Mouse (Mus musculus) heart, embryonic 12.5 days (tissue): ENCODE measurements around the gene Pds5b. TPM values are rescaled to one million over a fixed set of nuclear protein-coding genes. Genes with fewer than 3 reads are reported as not detected.
"Not testable (repeated sequence)": the region's sequence is repeated elsewhere in the genome, so short reads cannot be mapped to it uniquely, and the experiment has no call there.

ENCODE experiments used
- ATAC-seq: fragments of 200-750 bp; cut with Nextera tagmentation; 2 replicates; pipeline ENCODE4 v1.8.0; 2017; ENCODE audit warnings: moderate TSS enrichment, moderate library complexity; ENCODE audit not compliant: insufficient number of reproducible peaks, low FRiP score
- H3K27ac ChIP-seq: fragments of 300-500 bp; sonication (generic); 2 replicates; pipeline ENCODE4 v1.5.1; 2016; ENCODE audit warnings: mild to moderate bottlenecking, moderate library complexity; ENCODE audit not compliant: poor library complexity, severe bottlenecking
- H3K27me3 ChIP-seq: fragments of 300-500 bp; sonication (generic); replicated peaks from 2 replicates; pipeline ENCODE4 v1.6.1; 2016; ENCODE audit warnings: mild to moderate bottlenecking, moderate library complexity
- H3K36me3 ChIP-seq: fragments of 300-500 bp; sonication (generic); 2 replicates; pipeline ENCODE4 v1.6.1; 2016; ENCODE audit warnings: mild to moderate bottlenecking, moderate library complexity
- H3K4me1 ChIP-seq: fragments of 300-500 bp; sonication (generic); replicated peaks from 2 replicates; pipeline ENCODE4 v1.6.1; 2016; ENCODE audit warnings: mild to moderate bottlenecking
- H3K4me2 ChIP-seq: fragments of 300-500 bp; sonication (generic); 2 replicates; pipeline ENCODE4 v1.6.1; 2016; ENCODE audit warnings: mild to moderate bottlenecking, moderate library complexity
- H3K4me3 ChIP-seq: fragments of 300-500 bp; sonication (generic); 2 replicates; pipeline ENCODE4 v1.5.1; 2016; ENCODE audit warnings: mild to moderate bottlenecking
- H3K9ac ChIP-seq: fragments of 300-500 bp; sonication (generic); 2 replicates; pipeline ENCODE4 v1.6.1; 2016; ENCODE audit warnings: mild to moderate bottlenecking, moderate library complexity
- H3K9me3 ChIP-seq: fragments of 300-500 bp; sonication (generic); replicated peaks from 2 replicates; pipeline ENCODE4 v1.6.1; 2016; ENCODE audit warnings: mild to moderate bottlenecking, moderate library complexity
- WGBS: fragments of 180-500 bp; shearing (Covaris S2); methylation state at CpG from one replicate; pipeline ENCODE4 v1.1.7; 2016; 5-methylcytosine and 5-hydroxymethylcytosine counted together
- polyA plus RNA-seq: library from polyadenylated mRNA; unstranded; fragments of >200 nt; fragmentation: Nextera tagmentation; extraction: Ambion mirVana; gene quantifications from 2 replicates; pipeline ENCODE4 v1.2.1, GENCODE M21; 2016

The Pds5b gene
- 25.6 and 27.1 TPM in 2 replicates for polyA plus RNA-seq

DNA sequence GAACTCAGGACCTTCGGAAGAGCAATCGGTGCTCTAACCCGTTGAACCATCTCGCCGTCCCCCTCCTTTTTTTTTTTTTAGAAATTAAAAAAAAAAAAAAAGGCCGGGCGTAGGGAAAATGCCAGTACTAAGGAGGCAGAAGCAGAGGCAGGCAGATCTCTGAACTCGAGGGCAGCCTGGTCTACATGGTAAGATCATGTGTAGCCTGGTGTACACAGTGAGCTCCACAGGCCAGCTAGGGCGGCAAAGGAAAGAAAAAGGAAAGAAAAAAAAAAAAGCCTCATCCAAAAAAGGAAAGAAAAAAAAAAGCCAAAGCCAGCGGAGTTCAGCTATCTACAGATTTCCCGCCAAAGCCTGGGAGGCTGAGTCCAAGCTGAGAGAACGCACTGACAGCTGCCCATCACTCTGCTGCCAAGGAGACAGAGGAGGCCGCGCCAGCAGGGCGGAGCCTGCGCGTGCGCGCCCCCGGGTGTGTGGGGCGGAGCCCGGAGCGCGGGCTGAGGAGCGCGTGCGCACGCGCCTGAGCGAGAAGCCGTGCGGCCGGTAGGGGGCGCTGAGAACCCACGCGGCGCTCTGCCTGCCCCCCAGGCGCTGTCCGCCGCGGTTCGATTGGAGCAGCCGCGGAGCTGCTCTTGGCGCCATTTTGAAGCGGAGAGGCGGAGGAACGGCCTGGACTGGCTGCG is at the start of gene Pds5b:
TSS of gene Pds5b (plus strand) at position 587 of the 683 bp plus-strand sequence.
- Histone ChIP-seq H3K4me3 (peak within 1 kb of the TSS; percentile 89), H3K27me3 (no peaks in the 10 kb centered on the region), H3K27ac (peak within 1 kb of the TSS; percentile 92), H3K9ac (peak within 1 kb of the TSS; percentile 95), H3K4me2 (peak within 1 kb of the TSS; percentile 78), H3K4me1 (peaks cover 7% of the 10 kb centered on the region; the same call in 1 of the 2 replicates), H3K36me3 (no peaks in the 10 kb centered on the region), H3K9me3 (no peaks in the 10 kb centered on the region)
- 14% methylated on average over 49 of the region's 49 CpGs for WGBS
- ATAC-seq: peak; percentile 96

DNA sequence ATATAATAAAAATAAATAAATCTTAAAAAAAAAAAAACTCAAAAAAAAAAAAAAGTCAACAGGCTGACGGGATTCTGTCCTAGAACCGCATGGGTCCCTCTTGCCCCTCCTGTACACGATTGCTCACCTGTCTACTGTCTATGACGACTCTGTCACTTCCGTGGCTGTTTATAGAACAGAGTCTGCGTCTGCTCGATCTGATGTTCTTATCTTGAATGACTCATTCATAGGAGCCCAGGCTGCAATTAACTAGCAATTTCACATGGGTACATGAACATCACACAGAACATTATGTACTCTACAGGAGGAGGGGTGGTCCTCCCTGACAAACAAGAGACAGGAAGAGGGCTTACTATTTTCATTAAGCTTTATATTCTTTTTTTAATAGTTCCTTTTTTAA is 48.0 kb upstream of the Pds5b start:
- no peak for ATAC-seq
- WGBS: 42% methylated on average over 7 of the region's 7 CpGs
- H3K9me3 ChIP-seq: no peaks in the 10 kb centered on the region
- H3K27me3 ChIP-seq: no peaks in the 10 kb centered on the region
- H3K4me2 ChIP-seq: no peak overlapping the region
- peaks cover 14% of the 10 kb centered on the region for H3K4me1 ChIP-seq
- no peak overlapping the region for H3K9ac ChIP-seq
- H3K36me3 ChIP-seq: peaks cover 17% of the 10 kb centered on the region
- H3K4me3 ChIP-seq: no peak overlapping the region
- H3K27ac ChIP-seq: no peak overlapping the region

DNA sequence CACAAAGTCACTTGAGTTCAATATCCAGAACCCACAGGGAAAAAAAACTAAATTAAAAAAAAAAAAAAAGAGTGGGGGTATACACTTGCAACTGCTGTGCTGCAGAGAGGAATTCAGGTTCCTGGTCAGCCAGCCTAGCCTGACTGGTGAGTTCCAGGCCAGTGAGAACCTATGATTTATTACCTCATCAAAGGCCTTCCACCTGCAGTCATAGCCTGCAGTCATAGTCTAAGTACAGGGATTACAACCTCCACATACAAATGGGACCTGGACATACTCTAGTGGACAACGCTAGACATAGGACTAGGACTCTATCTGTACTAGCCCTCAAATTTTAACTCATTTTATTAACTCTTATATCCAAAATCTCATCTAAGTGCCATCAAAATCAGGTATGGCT is 44.3 kb upstream of the Pds5b start:
- peaks cover 5% of the 10 kb centered on the region; the same call in 1 of the 2 replicates for H3K4me1 ChIP-seq

DNA sequence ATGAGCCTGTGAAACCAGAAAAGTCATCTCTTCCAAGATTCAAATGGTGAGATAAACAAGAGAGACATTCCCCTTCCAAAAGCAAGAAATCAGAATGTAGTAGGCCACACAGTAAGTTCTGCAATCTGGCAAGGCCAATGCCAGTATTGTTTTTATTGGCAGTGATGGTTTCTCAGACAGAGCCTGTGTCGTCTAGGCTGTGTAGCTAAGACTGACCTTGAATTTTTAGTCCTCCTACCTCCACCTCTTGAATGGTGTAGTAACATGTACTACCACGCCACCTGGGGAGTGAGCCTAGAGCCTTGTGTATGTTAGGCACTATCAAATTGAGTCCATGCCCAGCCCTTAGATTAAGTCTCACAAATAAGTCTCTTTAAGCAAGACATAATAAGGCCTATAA is 43.8 kb upstream of the Pds5b start:
- WGBS: 67% methylated on average over 2 of the region's 2 CpGs
- H3K4me3 ChIP-seq: no peak overlapping the region
- no peaks in the 10 kb centered on the region for H3K27me3 ChIP-seq
- no peaks in the 10 kb centered on the region for H3K9me3 ChIP-seq
- H3K9ac ChIP-seq: no peak overlapping the region
- peaks cover 27% of the 10 kb centered on the region for H3K36me3 ChIP-seq
- H3K27ac ChIP-seq: no peak overlapping the region
- ATAC-seq: no peak
- peaks cover 5% of the 10 kb centered on the region; the same call in 1 of the 2 replicates for H3K4me1 ChIP-seq
- H3K4me2 ChIP-seq: no peak overlapping the region

More for the DNA sequence above, 44.3 kb upstream of the Pds5b start:
- Histone ChIP-seq H3K4me3 (no peak overlapping the region), H3K27ac (no peak overlapping the region), H3K4me2 (no peak overlapping the region), H3K9me3 (no peaks in the 10 kb centered on the region), H3K36me3 (peaks cover 28% of the 10 kb centered on the region), H3K9ac (no peak overlapping the region), H3K27me3 (no peaks in the 10 kb centered on the region)
- ATAC-seq: no peak
- 90% methylated on average over 1 of the region's 1 CpGs for WGBS

GRCm38 (mm10) chr5:150641440-150641839 is 32.1 kb upstream of the Pds5b start:
- H3K27ac ChIP-seq: no peak overlapping the region

DNA sequence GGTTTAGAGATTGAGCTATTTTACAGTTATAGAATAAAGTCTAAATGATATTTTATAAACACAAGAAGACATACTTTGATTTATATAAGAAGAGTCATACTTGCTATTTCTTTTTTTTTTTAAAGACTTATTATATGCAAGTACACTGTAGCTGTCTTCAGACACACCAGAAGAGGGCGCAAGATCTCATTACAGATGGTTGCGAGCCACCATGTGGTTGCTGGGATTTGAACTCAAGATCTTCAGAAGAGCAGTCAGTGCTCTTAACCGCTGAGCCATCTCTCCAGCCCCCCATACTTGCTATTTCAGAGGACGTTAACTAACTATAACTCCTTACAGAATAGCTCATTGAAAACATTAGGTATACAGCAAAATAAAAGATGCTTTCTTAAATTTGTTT is 30.1 kb upstream of the Pds5b start:
- WGBS: 90% methylated on average over 4 of the region's 4 CpGs
- H3K36me3 ChIP-seq: peaks cover 37% of the 10 kb centered on the region
- H3K27ac ChIP-seq: not testable (repeated sequence)

More at GRCm38 (mm10) chr5:150641440-150641839, 32.1 kb upstream of the Pds5b start:
- Histone ChIP-seq H3K9me3 (no peaks in the 10 kb centered on the region), H3K9ac (no peak overlapping the region), H3K36me3 (peaks cover 42% of the 10 kb centered on the region), H3K4me2 (no peak overlapping the region), H3K4me3 (no peak overlapping the region), H3K4me1 (no peaks in the 10 kb centered on the region), H3K27me3 (no peaks in the 10 kb centered on the region)
- WGBS: 70% methylated on average over 3 of the region's 3 CpGs
- no peak for ATAC-seq

GRCm38 (mm10) chr5:150644926-150645325 is 28.6 kb upstream of the Pds5b start:
- Histone ChIP-seq H3K9ac (no peak overlapping the region), H3K36me3 (peaks cover 43% of the 10 kb centered on the region), H3K4me1 (no peaks in the 10 kb centered on the region), H3K27ac (no peak overlapping the region), H3K4me3 (no peak overlapping the region), H3K27me3 (no peaks in the 10 kb centered on the region), H3K4me2 (no peak overlapping the region), H3K9me3 (no peaks in the 10 kb centered on the region)
- WGBS: 86% methylated on average over 4 of the region's 4 CpGs
- ATAC-seq: no peak

More for the DNA sequence above, 30.1 kb upstream of the Pds5b start:
- not testable (repeated sequence) for H3K4me3 ChIP-seq, H3K27me3 ChIP-seq, H3K4me2 ChIP-seq, H3K9me3 ChIP-seq, H3K9ac ChIP-seq, ATAC-seq, H3K4me1 ChIP-seq

GRCm38 (mm10) chr5:150652578-150652977 is 21.0 kb upstream of the Pds5b start:
- Histone ChIP-seq H3K27ac (no peak overlapping the region), H3K9me3 (no peaks in the 10 kb centered on the region), H3K9ac (no peak overlapping the region), H3K4me1 (peaks cover 3% of the 10 kb centered on the region), H3K4me2 (no peak overlapping the region), H3K27me3 (no peaks in the 10 kb centered on the region), H3K36me3 (peaks cover 27% of the 10 kb centered on the region), H3K4me3 (no peak overlapping the region)
- no peak for ATAC-seq
- 88% methylated on average over 2 of the region's 2 CpGs for WGBS

DNA sequence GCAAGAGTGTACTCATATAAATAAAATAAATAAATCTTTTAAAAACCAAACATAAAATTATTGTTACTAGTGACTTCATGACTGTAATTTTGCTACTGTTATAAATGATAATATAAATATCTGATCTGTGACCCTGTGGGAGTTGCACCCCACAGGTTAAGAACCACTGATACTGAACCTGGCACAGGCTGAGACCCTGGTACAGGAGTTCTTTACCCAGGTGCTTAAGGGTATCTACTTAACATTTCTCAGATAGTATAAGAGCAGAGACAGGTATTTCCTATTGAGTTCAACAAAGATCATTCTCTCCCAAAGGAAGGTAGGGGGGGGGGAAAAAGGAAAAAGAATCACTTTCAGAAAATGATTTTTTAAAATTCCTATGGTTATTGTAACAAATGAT is 19.0 kb upstream of the Pds5b start:
- Histone ChIP-seq H3K4me2 (no peak overlapping the region), H3K36me3 (peaks cover 11% of the 10 kb centered on the region), H3K4me1 (peaks cover 10% of the 10 kb centered on the region), H3K4me3 (no peak overlapping the region), H3K9ac (no peak overlapping the region), H3K27ac (no peak overlapping the region), H3K9me3 (no peaks in the 10 kb centered on the region), H3K27me3 (no peaks in the 10 kb centered on the region)
- no peak for ATAC-seq

- H3K9me3 ChIP-seq, H3K27me3 ChIP-seq, H3K4me2 ChIP-seq, H3K4me3 ChIP-seq, H3K9ac ChIP-seq, ATAC-seq, H3K27ac ChIP-seq: not testable (repeated sequence)
- Histone ChIP-seq H3K4me1 (peaks cover 24% of the 10 kb centered on the region), H3K36me3 (peaks cover 22% of the 10 kb centered on the region)
- WGBS: 87% methylated on average over 6 of the region's 6 CpGs
These were observed 14.1 kb upstream of the Pds5b start for GRCm38 (mm10) chr5:150659425-150659824.

DNA sequence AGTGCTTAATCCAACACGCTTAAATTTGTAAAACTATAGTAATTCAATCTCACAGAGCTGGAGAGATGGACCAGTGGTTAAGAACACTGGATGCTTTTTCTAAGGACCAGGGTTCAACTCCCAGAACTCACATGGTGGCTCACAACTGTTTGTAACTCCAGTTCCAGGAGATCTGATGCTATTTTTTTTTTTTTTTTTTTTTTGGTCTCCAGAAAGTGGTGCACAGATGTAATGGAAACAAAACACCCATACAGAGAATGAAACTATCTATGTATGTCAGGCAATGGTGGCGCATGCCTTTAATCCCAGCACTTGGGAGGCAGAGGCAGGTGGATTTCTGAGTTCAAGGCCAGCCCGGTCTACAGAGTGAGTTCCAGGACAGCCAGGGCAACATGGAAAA is 13.2 kb upstream of the Pds5b start:
- H3K4me2 ChIP-seq: not testable (repeated sequence)
- 88% methylated on average over 3 of the region's 3 CpGs for WGBS

GRCm38 (mm10) chr5:150663926-150664325 is 9.6 kb upstream of the Pds5b start:
- H3K27me3 ChIP-seq, H3K9me3 ChIP-seq, ATAC-seq, H3K27ac ChIP-seq: not testable (repeated sequence)
- 20% methylated on average over 7 of the region's 7 CpGs for WGBS
- peak overlapping the region; percentile 68 for H3K4me2 ChIP-seq
- peaks cover 21% of the 10 kb centered on the region for H3K36me3 ChIP-seq
- H3K4me3 ChIP-seq: peak overlapping the region; percentile 37
- H3K4me1 ChIP-seq: peaks cover 14% of the 10 kb centered on the region
- H3K9ac ChIP-seq: peak overlapping the region; percentile 56; the same call in 1 of the 2 replicates

More for the DNA sequence above, 13.2 kb upstream of the Pds5b start:
- Histone ChIP-seq H3K36me3 (peaks cover 21% of the 10 kb centered on the region), H3K4me1 (peaks cover 21% of the 10 kb centered on the region)
- not testable (repeated sequence) for H3K9me3 ChIP-seq, H3K9ac ChIP-seq, ATAC-seq, H3K4me3 ChIP-seq, H3K27ac ChIP-seq, H3K27me3 ChIP-seq
